Mouse (Mus musculus): ENCODE measurements around the gene Synpo2. TPM values are rescaled to one million over a fixed set of nuclear protein-coding genes. Genes with fewer than 3 reads are reported as not detected.
A peak's percentile ranks its signal among the peaks of the same experiment; 100 is the strongest.

Gene Synpo2
- polyA plus RNA-seq, 1 experiment from 2014 or later: 11.5 TPM

DNA sequence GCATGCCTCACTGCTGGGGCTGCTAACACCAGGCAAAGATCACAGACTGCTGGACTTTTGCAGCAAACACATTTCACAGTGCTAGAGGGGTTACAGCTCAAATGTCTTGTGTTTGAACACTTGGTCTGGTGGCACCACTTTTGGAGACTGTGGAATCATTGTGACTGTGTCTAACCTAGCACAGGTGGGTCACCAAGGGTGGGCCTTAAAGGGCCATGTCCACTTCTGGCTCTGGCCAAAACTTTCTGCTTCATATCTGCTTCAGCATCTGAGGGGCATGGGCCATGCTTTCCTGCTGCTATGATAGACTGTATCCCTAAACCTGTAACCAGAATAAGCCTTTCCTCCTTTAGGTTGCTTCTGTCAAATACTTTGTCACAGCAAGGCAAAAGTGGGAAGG, 1.5 kb upstream of the Synpo2 start:
- peaks cover 3% of the 10 kb centered on the region; the same call in 1 of the 2 replicates for H3K27me3 ChIP-seq
- no peaks in the 10 kb centered on the region for H3K9me3 ChIP-seq (replicated peaks)
- H3K9ac ChIP-seq: no peak overlapping the region
- H3K36me3 ChIP-seq: no peaks in the 10 kb centered on the region
- ATAC-seq (replicated peaks; ENCODE audit: low FRiP score): no peak
- no peak overlapping the region for H3K4me3 ChIP-seq (replicated peaks)
- H3K4me1 ChIP-seq: peaks cover 23% of the 10 kb centered on the region
- H3K4me2 ChIP-seq: no peak overlapping the region
- H3K27ac ChIP-seq: no peak overlapping the region

GRCm38 (mm10) chr3:123237039-123237438, 1.1 kb upstream of the Synpo2 start:
- no peak overlapping the region for H3K9ac ChIP-seq
- H3K9me3 ChIP-seq (replicated peaks): no peaks in the 10 kb centered on the region
- H3K27ac ChIP-seq: no peak overlapping the region
- no peak overlapping the region for H3K4me3 ChIP-seq (replicated peaks)
- H3K27me3 ChIP-seq: peaks cover 3% of the 10 kb centered on the region; the same call in 1 of the 2 replicates
- peak overlapping the region; percentile 80; the same call in 1 of the 2 replicates for H3K4me2 ChIP-seq
- H3K36me3 ChIP-seq: no peaks in the 10 kb centered on the region
- peaks cover 23% of the 10 kb centered on the region for H3K4me1 ChIP-seq
- WGBS: 30% methylated on average over 7 of the region's 7 CpGs
- peak; percentile 40; the same call in 1 of the 2 replicates for ATAC-seq (replicated peaks; ENCODE audit: low FRiP score)

DNA sequence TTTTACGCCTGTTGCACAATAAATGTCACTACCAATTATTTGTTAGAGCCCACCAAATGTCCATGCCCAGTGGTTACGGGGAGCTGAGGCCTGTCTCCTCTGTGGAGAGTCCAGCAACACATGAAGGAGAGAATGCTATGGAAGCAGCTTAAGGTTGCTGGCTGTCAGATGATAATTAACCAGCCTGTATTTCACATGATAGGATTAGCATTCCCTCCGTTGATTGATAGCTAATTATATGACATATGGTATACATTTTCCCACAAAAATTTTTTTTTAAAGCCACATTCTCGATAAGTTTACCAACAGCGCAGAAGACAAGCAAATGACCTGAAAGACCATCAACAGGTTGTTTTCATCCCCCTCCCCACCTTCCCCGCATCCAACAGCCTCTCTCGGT, 454 bp downstream of the Synpo2 start:
- WGBS: 30% methylated on average over 7 of the region's 7 CpGs
- peaks cover 23% of the 10 kb centered on the region for H3K4me1 ChIP-seq
- no peaks in the 10 kb centered on the region for H3K9me3 ChIP-seq (replicated peaks)
- no peaks in the 10 kb centered on the region for H3K36me3 ChIP-seq
- no peak overlapping the region for H3K27ac ChIP-seq
- peak overlapping the region; percentile 43 for H3K9ac ChIP-seq
- H3K27me3 ChIP-seq: peaks cover 3% of the 10 kb centered on the region; the same call in 1 of the 2 replicates
- ATAC-seq (replicated peaks; ENCODE audit: low FRiP score): no peak
- peak overlapping the region; percentile 80 for H3K4me2 ChIP-seq
- H3K4me3 ChIP-seq (replicated peaks): peak overlapping the region; percentile 54

- H3K4me1 ChIP-seq: peaks cover 23% of the 10 kb centered on the region
- no peaks in the 10 kb centered on the region for H3K9me3 ChIP-seq (replicated peaks)
- peaks cover 3% of the 10 kb centered on the region; the same call in 1 of the 2 replicates for H3K27me3 ChIP-seq
- 47% methylated on average over 16 of the region's 16 CpGs for WGBS
- 0 out of 2 replicates have a peak overlapping the region, but pooled peaks have one; percentile 14 for H3K9ac ChIP-seq
- no peaks in the 10 kb centered on the region for H3K36me3 ChIP-seq
- H3K4me3 ChIP-seq (replicated peaks): peak overlapping the region; percentile 14
- no peak for ATAC-seq (replicated peaks; ENCODE audit: low FRiP score)
- peak overlapping the region; percentile 38 for H3K4me2 ChIP-seq
- H3K27ac ChIP-seq: no peak overlapping the region
Measured at GRCm38 (mm10) chr3:123234191-123234836, 1.6 kb downstream of the Synpo2 start.

GRCm38 (mm10) chr3:123231639-123232038, 4.3 kb downstream of the Synpo2 start:
- Histone ChIP-seq H3K4me1 (peaks cover 18% of the 10 kb centered on the region), H3K27ac (no peak overlapping the region), H3K36me3 (no peaks in the 10 kb centered on the region), H3K9ac (no peak overlapping the region), H3K27me3 (no peaks in the 10 kb centered on the region), H3K9me3 (replicated peaks) (no peaks in the 10 kb centered on the region), H3K4me2 (no peak overlapping the region), H3K4me3 (replicated peaks) (no peak overlapping the region)
- WGBS: 78% methylated on average over 2 of the region's 2 CpGs
- no peak for ATAC-seq (replicated peaks; ENCODE audit: low FRiP score)

GRCm38 (mm10) chr3:123227276-123227675, 8.7 kb downstream of the Synpo2 start:
- H3K27ac ChIP-seq: no peak overlapping the region
- H3K9me3 ChIP-seq (replicated peaks): no peaks in the 10 kb centered on the region
- H3K4me1 ChIP-seq: no peaks in the 10 kb centered on the region
- no peaks in the 10 kb centered on the region for H3K36me3 ChIP-seq
- H3K4me2 ChIP-seq: no peak overlapping the region
- no peak overlapping the region for H3K9ac ChIP-seq
- ATAC-seq (replicated peaks; ENCODE audit: low FRiP score): no peak
- H3K4me3 ChIP-seq (replicated peaks): no peak overlapping the region
- WGBS: 83% methylated on average over 3 of the region's 3 CpGs
- H3K27me3 ChIP-seq: no peaks in the 10 kb centered on the region

DNA sequence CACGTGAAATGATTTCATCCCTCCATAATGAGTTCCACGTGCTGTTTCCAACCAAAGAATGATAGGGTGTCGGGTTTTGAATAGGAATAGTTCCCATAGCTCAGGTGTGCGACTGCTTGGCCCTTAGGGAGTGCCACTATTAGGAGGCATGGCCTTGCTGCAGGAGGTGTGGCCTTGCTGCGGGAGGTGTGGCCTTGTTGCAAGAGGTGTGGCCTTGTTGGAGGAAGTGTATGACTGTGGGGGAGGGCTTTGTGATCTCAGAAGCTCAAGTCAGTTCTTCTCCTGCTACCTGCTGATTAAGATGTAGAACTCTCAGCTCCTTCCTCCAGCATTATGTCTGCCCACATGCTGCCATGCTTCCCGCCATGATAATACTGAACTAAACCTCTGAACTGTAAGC, 17.3 kb downstream of the Synpo2 start:
- WGBS: 63% methylated on average over 6 of the region's 6 CpGs
- H3K4me3 ChIP-seq (replicated peaks): no peak overlapping the region
- no peak overlapping the region for H3K27ac ChIP-seq
- H3K4me2 ChIP-seq: no peak overlapping the region
- H3K9ac ChIP-seq: no peak overlapping the region
- ATAC-seq (replicated peaks; ENCODE audit: low FRiP score): no peak
- no peaks in the 10 kb centered on the region for H3K9me3 ChIP-seq (replicated peaks)
- no peaks in the 10 kb centered on the region for H3K36me3 ChIP-seq
- H3K4me1 ChIP-seq: peaks cover 4% of the 10 kb centered on the region; the same call in 1 of the 2 replicates
- no peaks in the 10 kb centered on the region for H3K27me3 ChIP-seq

DNA sequence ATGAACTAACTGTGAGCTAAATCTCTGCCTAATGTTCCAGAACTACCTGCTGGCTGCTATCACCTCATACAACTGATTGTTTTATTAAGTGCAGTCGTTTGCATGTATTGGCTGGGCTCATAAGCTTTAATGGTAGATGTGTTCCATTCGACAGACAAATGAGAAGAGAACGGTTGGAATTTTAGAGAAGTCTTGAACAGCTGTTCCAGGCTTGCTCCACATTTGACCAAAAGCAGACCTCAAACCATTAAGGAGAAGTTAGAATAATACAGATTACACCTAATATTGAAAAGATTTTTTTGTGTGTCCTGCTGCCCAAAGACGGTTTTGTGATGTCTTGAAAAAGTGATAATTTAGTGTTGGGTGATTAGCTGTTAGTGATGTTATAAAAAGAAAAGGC, 27.1 kb downstream of the Synpo2 start:
- Histone ChIP-seq H3K9ac (no peak overlapping the region), H3K4me2 (no peak overlapping the region), H3K36me3 (no peaks in the 10 kb centered on the region), H3K27ac (no peak overlapping the region), H3K9me3 (replicated peaks) (no peaks in the 10 kb centered on the region), H3K4me3 (replicated peaks) (no peak overlapping the region), H3K27me3 (no peaks in the 10 kb centered on the region), H3K4me1 (peaks cover 12% of the 10 kb centered on the region)
- no peak for ATAC-seq (replicated peaks; ENCODE audit: low FRiP score)
- 46% methylated on average over 4 of the region's 4 CpGs for WGBS

GRCm38 (mm10) chr3:123207386-123207785, 28.6 kb downstream of the Synpo2 start:
- no peaks in the 10 kb centered on the region for H3K9me3 ChIP-seq (replicated peaks)
- no peak overlapping the region for H3K9ac ChIP-seq
- no peak for ATAC-seq (replicated peaks; ENCODE audit: low FRiP score)
- no peaks in the 10 kb centered on the region for H3K27me3 ChIP-seq
- H3K4me3 ChIP-seq (replicated peaks): no peak overlapping the region
- no peak overlapping the region for H3K27ac ChIP-seq
- H3K4me1 ChIP-seq: peaks cover 12% of the 10 kb centered on the region
- H3K36me3 ChIP-seq: no peaks in the 10 kb centered on the region
- 69% methylated on average over 5 of the region's 5 CpGs for WGBS
- H3K4me2 ChIP-seq: no peak overlapping the region

DNA sequence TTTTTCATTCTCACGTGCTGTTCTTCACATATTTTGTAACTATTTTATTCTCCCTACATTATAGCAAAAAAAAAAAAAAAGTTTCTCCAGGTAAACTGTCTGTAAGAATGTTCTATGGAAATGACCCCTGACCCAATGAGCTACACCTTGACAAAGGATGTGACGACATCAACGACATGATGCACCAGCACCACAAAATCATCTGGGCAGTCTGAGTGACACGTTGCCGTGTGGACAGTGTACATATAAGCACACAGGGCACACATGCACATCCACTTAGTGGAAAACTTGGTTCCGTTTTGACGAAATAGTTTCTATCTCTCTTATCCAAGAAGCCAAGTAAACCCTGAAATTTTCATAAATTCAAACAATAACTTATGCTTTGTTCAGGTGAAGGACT, 30.5 kb downstream of the Synpo2 start:
- 87% methylated on average over 7 of the region's 7 CpGs for WGBS
- H3K27ac ChIP-seq: peak overlapping the region; percentile 75; the same call in 1 of the 2 replicates
- peaks cover 12% of the 10 kb centered on the region for H3K4me1 ChIP-seq
- no peak overlapping the region for H3K4me3 ChIP-seq (replicated peaks)
- no peak for ATAC-seq (replicated peaks; ENCODE audit: low FRiP score)
- no peaks in the 10 kb centered on the region for H3K36me3 ChIP-seq
- H3K27me3 ChIP-seq: no peaks in the 10 kb centered on the region
- no peak overlapping the region for H3K4me2 ChIP-seq
- H3K9me3 ChIP-seq (replicated peaks): no peaks in the 10 kb centered on the region
- H3K9ac ChIP-seq: no peak overlapping the region

DNA sequence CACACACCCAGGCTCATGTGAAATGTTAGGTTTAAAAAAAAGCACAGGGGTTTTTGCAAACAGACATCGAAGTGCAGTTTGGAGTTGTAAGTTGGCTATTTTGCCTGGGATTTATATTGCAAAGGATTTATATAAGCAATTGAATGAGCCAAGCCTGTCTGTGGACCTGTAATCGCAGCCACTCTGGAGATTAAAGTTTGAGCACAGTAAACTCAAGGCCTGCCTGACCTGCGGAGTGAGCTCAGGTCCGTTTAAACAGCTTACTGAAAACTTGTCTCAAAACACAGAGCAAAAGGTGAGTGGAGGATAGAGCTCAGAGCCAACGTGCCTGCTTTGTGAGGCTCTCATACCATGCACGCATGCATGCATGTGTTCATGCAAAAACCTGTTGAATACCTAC, 30.9 kb downstream of the Synpo2 start:
- Histone ChIP-seq H3K9me3 (replicated peaks) (no peaks in the 10 kb centered on the region), H3K4me1 (peaks cover 12% of the 10 kb centered on the region), H3K27me3 (no peaks in the 10 kb centered on the region), H3K36me3 (no peaks in the 10 kb centered on the region), H3K4me3 (replicated peaks) (no peak overlapping the region), H3K9ac (no peak overlapping the region), H3K4me2 (0 out of 2 replicates have a peak overlapping the region, but pooled peaks have one; percentile 15), H3K27ac (peak overlapping the region; percentile 75)
- ATAC-seq (replicated peaks; ENCODE audit: low FRiP score): no peak
- WGBS: 60% methylated on average over 6 of the region's 6 CpGs

- Histone ChIP-seq H3K4me3 (replicated peaks) (no peak overlapping the region), H3K9ac (no peak overlapping the region), H3K9me3 (replicated peaks) (no peaks in the 10 kb centered on the region), H3K4me1 (peaks cover 12% of the 10 kb centered on the region), H3K27me3 (no peaks in the 10 kb centered on the region), H3K36me3 (no peaks in the 10 kb centered on the region), H3K27ac (peak overlapping the region; percentile 75), H3K4me2 (0 out of 2 replicates have a peak overlapping the region, but pooled peaks have one; percentile 15)
- 40% methylated on average over 4 of the region's 4 CpGs for WGBS
- no peak for ATAC-seq (replicated peaks; ENCODE audit: low FRiP score)
Measured at GRCm38 (mm10) chr3:123204658-123205057, 31.3 kb downstream of the Synpo2 start.

DNA sequence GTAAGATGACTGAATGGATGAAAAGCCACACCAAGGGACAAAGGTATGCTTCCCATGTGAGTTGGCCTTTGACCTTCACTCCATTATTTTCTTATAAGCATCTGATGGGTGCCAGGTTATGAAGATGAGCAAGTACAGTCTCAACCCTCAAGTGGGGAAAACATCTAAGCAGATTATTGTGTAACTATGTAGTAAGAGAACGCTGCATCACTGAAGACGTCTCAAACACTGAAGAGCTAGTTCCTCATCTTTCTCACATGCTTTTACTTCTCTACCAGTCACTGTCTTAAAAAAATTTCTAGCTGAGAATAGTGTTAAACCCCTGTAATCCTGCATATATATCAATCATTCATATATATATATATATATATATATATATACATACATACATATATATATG, 34.2 kb downstream of the Synpo2 start:
- Histone ChIP-seq H3K36me3 (no peaks in the 10 kb centered on the region), H3K4me3 (replicated peaks) (no peak overlapping the region), H3K27ac (no peak overlapping the region), H3K9me3 (replicated peaks) (no peaks in the 10 kb centered on the region), H3K27me3 (no peaks in the 10 kb centered on the region), H3K9ac (no peak overlapping the region), H3K4me1 (peaks cover 12% of the 10 kb centered on the region), H3K4me2 (no peak overlapping the region)
- no peak for ATAC-seq (replicated peaks; ENCODE audit: low FRiP score)
- 96% methylated on average over 2 of the region's 2 CpGs for WGBS

Data from kidney, embryonic 15.5 days (tissue).